Mouse (Mus musculus): Measurements from ENCODE around the gene Gm20379. TPM values are rescaled to one million over a fixed set of nuclear protein-coding genes. Genes with fewer than 3 reads are reported as not detected.

Gm20379 gene
- polyA plus RNA-seq (2014; fragmentation: Nextera tagmentation; extraction: Ambion mirVana): 1.4 and 2.1 TPM in 2 replicates

DNA sequence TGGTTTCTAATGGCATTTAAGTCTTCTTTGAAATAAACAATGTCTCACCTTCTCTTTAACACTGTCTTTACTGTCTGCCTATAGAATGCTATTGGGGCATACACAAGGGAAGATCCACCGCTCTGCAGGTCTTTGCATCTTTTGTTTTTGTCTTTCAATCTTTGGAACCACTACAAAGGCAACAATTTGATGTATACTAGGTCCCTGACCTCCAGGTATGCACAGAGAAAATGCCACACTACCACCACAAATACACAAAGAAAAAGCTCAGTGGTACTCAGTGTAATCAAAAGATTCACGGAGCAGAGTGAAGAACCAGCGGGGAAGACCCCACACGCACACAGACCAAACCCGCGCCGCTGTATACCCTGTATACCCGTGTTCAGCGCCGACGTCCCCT, at the start of gene Gm20379:
Gm20379 (plus strand) TSS at position 301 of the 400 bp plus-strand sequence.
- no peaks in the 10 kb centered on the region for H3K27me3 ChIP-seq (ENCODE audit: control insufficient read depth, insufficient read depth, low read length)
- no peak for ATAC-seq (ENCODE audit: low FRiP score, low TSS enrichment)
- no peak within 1 kb of the TSS for H3K4me3 ChIP-seq (ENCODE audit: low read length)
- H3K4me1 ChIP-seq (ENCODE audit: control insufficient read depth, insufficient read depth, low read length): no peaks in the 10 kb centered on the region
- WGBS: 96% methylated on average over 11 of the region's 11 CpGs
- H3K9me3 ChIP-seq (ENCODE audit: control insufficient read depth, low read length): no peaks in the 10 kb centered on the region
- H3K9ac ChIP-seq (ENCODE audit: low read depth, low read length): no peak within 1 kb of the TSS
- H3K27ac ChIP-seq (ENCODE audit: low read depth, low read length): no peak within 1 kb of the TSS
- no peak within 1 kb of the TSS for H3K4me2 ChIP-seq (replicated peaks; ENCODE audit: low read depth, low read length)
- H3K36me3 ChIP-seq (ENCODE audit: control insufficient read depth, insufficient read depth, low read length): peaks cover 17% of the 10 kb centered on the region

GRCm38 (mm10) chr13:92261329-92261728, 44.5 kb upstream of the Gm20379 start:
- no peak overlapping the region for H3K4me3 ChIP-seq (ENCODE audit: low read length)
- WGBS: 84% methylated on average over 5 of the region's 5 CpGs

GRCm38 (mm10) chr13:92263566-92263965, 42.2 kb upstream of the Gm20379 start:
- 91% methylated on average over 6 of the region's 6 CpGs for whole genome bisulfite sequencing

More at GRCm38 (mm10) chr13:92261329-92261728, 44.5 kb upstream of the Gm20379 start:
- H3K4me2 ChIP-seq (replicated peaks; ENCODE audit: low read depth, low read length): no peak overlapping the region
- H3K36me3 ChIP-seq (ENCODE audit: control insufficient read depth, insufficient read depth, low read length): peaks cover 6% of the 10 kb centered on the region; the same call in 1 of the 2 replicates
- H3K9ac ChIP-seq (ENCODE audit: low read depth, low read length): no peak overlapping the region
- H3K27ac ChIP-seq (ENCODE audit: low read depth, low read length): no peak overlapping the region
- ATAC-seq (ENCODE audit: low FRiP score, low TSS enrichment): no peak
- H3K9me3 ChIP-seq (ENCODE audit: control insufficient read depth, low read length): no peaks in the 10 kb centered on the region
- H3K4me1 ChIP-seq (ENCODE audit: control insufficient read depth, insufficient read depth, low read length): no peaks in the 10 kb centered on the region
- no peaks in the 10 kb centered on the region for H3K27me3 ChIP-seq (ENCODE audit: control insufficient read depth, insufficient read depth, low read length)

GRCm38 (mm10) chr13:92267076-92267475, 38.7 kb upstream of the Gm20379 start:
- H3K4me3 ChIP-seq (ENCODE audit: low read length): no peak overlapping the region
- no peak overlapping the region for H3K9ac ChIP-seq (ENCODE audit: low read depth, low read length)
- ATAC-seq (ENCODE audit: low FRiP score, low TSS enrichment): no peak
- 87% methylated on average over 3 of the region's 3 CpGs for WGBS
- no peak overlapping the region for H3K27ac ChIP-seq (ENCODE audit: low read depth, low read length)
- no peak overlapping the region for H3K4me2 ChIP-seq (replicated peaks; ENCODE audit: low read depth, low read length)
- H3K4me1 ChIP-seq (ENCODE audit: control insufficient read depth, insufficient read depth, low read length): no peaks in the 10 kb centered on the region
- no peaks in the 10 kb centered on the region for H3K9me3 ChIP-seq (ENCODE audit: control insufficient read depth, low read length)
- no peaks in the 10 kb centered on the region; the same call in 1 of the 2 replicates for H3K36me3 ChIP-seq (ENCODE audit: control insufficient read depth, insufficient read depth, low read length)
- H3K27me3 ChIP-seq (ENCODE audit: control insufficient read depth, insufficient read depth, low read length): no peaks in the 10 kb centered on the region

More at GRCm38 (mm10) chr13:92263566-92263965, 42.2 kb upstream of the Gm20379 start:
- no peak overlapping the region for H3K4me2 ChIP-seq (replicated peaks; ENCODE audit: low read depth, low read length)
- H3K4me1 ChIP-seq (ENCODE audit: control insufficient read depth, insufficient read depth, low read length): no peaks in the 10 kb centered on the region
- no peak for ATAC-seq (ENCODE audit: low FRiP score, low TSS enrichment)
- H3K36me3 ChIP-seq (ENCODE audit: control insufficient read depth, insufficient read depth, low read length): peaks cover 6% of the 10 kb centered on the region; the same call in 1 of the 2 replicates
- H3K9ac ChIP-seq (ENCODE audit: low read depth, low read length): no peak overlapping the region
- no peaks in the 10 kb centered on the region for H3K27me3 ChIP-seq (ENCODE audit: control insufficient read depth, insufficient read depth, low read length)
- no peaks in the 10 kb centered on the region for H3K9me3 ChIP-seq (ENCODE audit: control insufficient read depth, low read length)
- no peak overlapping the region for H3K4me3 ChIP-seq (ENCODE audit: low read length)
- no peak overlapping the region for H3K27ac ChIP-seq (ENCODE audit: low read depth, low read length)

DNA sequence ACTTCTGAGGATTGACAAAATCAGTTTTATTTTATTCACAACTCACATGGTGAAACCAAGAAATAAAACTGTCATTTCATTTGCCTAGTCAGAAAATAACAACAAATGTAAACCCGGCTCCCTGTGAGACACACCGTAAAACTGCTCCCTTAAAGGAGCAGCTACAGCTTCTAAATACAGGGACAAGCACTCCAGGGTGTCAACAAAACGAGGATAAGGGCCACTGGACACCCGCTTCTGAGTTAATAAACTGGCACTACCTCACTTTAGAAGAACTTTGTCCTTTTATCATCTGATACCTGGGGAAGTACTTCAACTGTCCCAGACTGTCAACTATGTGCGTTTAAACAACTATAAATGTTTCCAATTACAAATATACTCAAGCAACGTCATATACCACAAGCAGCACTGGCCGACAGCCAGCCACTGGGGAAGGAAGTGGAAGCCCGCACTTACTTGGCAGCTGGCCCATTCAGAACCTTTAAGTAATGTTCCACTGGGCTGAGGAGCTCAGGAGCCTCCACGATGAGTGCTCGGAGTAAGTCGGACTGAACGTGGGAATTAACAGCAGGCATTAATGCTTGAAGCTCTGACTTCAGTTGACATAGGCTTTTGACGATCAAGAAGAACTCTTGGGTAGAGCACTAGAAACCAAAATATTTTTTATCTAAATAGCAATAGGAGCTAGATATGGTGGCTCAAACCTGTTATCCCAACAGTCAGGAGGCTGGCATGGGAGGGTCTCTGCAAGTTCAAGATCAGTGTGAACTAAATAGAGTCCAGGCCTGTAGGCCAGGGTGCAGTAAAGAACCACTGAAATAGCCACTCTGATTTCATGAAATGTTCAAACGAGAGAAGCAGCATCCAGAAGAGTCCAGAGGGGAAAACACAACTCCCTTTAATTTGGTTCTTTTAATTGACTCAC, 31.2 kb upstream of the Gm20379 start:
- peaks cover 5% of the 10 kb centered on the region; the same call in 1 of the 2 replicates for H3K36me3 ChIP-seq (ENCODE audit: control insufficient read depth, insufficient read depth, low read length)
- H3K4me2 ChIP-seq (replicated peaks; ENCODE audit: low read depth, low read length): no peak overlapping the region
- no peaks in the 10 kb centered on the region for H3K9me3 ChIP-seq (ENCODE audit: control insufficient read depth, low read length)
- H3K4me1 ChIP-seq (ENCODE audit: control insufficient read depth, insufficient read depth, low read length): no peaks in the 10 kb centered on the region
- 54% methylated on average over 14 of the region's 14 CpGs for WGBS
- H3K27ac ChIP-seq (ENCODE audit: low read depth, low read length): no peak overlapping the region; the same call in 1 of the 2 replicates
- H3K4me3 ChIP-seq (ENCODE audit: low read length): no peak overlapping the region
- peak; percentile 46; the same call in 1 of the 2 replicates for ATAC-seq (ENCODE audit: low FRiP score, low TSS enrichment)
- no peak overlapping the region for H3K9ac ChIP-seq (ENCODE audit: low read depth, low read length)
- H3K27me3 ChIP-seq (ENCODE audit: control insufficient read depth, insufficient read depth, low read length): no peaks in the 10 kb centered on the region

DNA sequence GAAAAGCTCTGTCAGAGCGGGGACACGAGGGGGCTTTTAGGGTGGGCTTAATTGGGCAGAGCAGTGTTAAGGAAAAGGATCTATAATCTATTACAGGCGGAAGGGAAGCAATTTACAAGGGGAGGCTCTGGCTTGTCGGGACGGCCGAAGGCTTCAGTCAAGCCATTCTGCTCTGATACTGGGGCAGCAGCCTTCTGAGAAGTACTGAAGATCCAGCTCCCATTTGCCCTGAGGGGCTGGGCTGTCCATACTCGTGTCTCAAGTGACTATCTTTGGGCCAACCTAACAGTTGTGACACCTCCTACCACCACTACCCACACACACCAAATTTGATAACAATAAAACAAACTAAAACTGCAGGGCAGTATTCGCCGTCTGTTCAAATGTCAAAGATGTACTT, 30.5 kb upstream of the Gm20379 start:
- no peak overlapping the region for H3K4me2 ChIP-seq (replicated peaks; ENCODE audit: low read depth, low read length)
- no peak overlapping the region for H3K27ac ChIP-seq (ENCODE audit: low read depth, low read length)
- H3K4me3 ChIP-seq (ENCODE audit: low read length): no peak overlapping the region
- 88% methylated on average over 9 of the region's 9 CpGs for WGBS
- no peaks in the 10 kb centered on the region for H3K27me3 ChIP-seq (ENCODE audit: control insufficient read depth, insufficient read depth, low read length)
- no peaks in the 10 kb centered on the region for H3K4me1 ChIP-seq (ENCODE audit: control insufficient read depth, insufficient read depth, low read length)
- no peak overlapping the region for H3K9ac ChIP-seq (ENCODE audit: low read depth, low read length)
- ATAC-seq (ENCODE audit: low FRiP score, low TSS enrichment): no peak
- no peaks in the 10 kb centered on the region for H3K9me3 ChIP-seq (ENCODE audit: control insufficient read depth, low read length)
- peaks cover 5% of the 10 kb centered on the region; the same call in 1 of the 2 replicates for H3K36me3 ChIP-seq (ENCODE audit: control insufficient read depth, insufficient read depth, low read length)

- 92% methylated on average over 2 of the region's 2 CpGs for WGBS
- no peak for ATAC-seq (ENCODE audit: low FRiP score, low TSS enrichment)
- Histone ChIP-seq H3K27me3 (ENCODE audit: control insufficient read depth, insufficient read depth, low read length) (no peaks in the 10 kb centered on the region), H3K9ac (ENCODE audit: low read depth, low read length) (no peak overlapping the region), H3K36me3 (ENCODE audit: control insufficient read depth, insufficient read depth, low read length) (peaks cover 5% of the 10 kb centered on the region; the same call in 1 of the 2 replicates), H3K9me3 (ENCODE audit: control insufficient read depth, low read length) (no peaks in the 10 kb centered on the region), H3K27ac (ENCODE audit: low read depth, low read length) (no peak overlapping the region), H3K4me2 (replicated peaks; ENCODE audit: low read depth, low read length) (no peak overlapping the region), H3K4me1 (ENCODE audit: control insufficient read depth, insufficient read depth, low read length) (no peaks in the 10 kb centered on the region), H3K4me3 (ENCODE audit: low read length) (no peak overlapping the region)
These were observed 28.8 kb upstream of the Gm20379 start for GRCm38 (mm10) chr13:92277027-92277426.

DNA sequence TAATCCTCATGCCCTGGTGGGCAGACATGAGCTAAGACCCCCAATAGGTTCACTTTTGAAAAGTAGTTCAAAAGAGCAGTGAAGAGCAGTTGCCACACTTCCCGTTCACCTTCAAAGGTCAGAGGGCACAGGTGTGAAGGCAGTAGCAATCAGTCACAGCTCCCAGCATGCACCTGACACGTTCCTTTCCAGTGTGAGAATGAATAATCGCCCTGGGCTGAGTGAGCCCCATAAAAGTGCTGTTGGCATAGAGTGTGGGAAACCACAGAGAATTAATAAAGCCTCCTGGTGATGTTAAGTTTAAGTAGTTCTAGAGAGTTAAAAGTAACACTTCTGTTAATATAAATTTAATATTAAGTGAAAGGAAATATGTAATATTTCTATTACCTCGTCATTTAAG, 14.2 kb upstream of the Gm20379 start:
- H3K36me3 ChIP-seq (ENCODE audit: control insufficient read depth, insufficient read depth, low read length): 0 out of 2 replicates have a peak, but pooled peaks cover 2% of the 10 kb centered on the region
- no peak overlapping the region for H3K4me3 ChIP-seq (ENCODE audit: low read length)
- no peaks in the 10 kb centered on the region for H3K4me1 ChIP-seq (ENCODE audit: control insufficient read depth, insufficient read depth, low read length)
- WGBS: 64% methylated on average over 4 of the region's 4 CpGs
- H3K27ac ChIP-seq (ENCODE audit: low read depth, low read length): no peak overlapping the region
- ATAC-seq (ENCODE audit: low FRiP score, low TSS enrichment): no peak
- no peak overlapping the region for H3K9ac ChIP-seq (ENCODE audit: low read depth, low read length)
- no peaks in the 10 kb centered on the region for H3K27me3 ChIP-seq (ENCODE audit: control insufficient read depth, insufficient read depth, low read length)
- no peak overlapping the region for H3K4me2 ChIP-seq (replicated peaks; ENCODE audit: low read depth, low read length)
- no peaks in the 10 kb centered on the region for H3K9me3 ChIP-seq (ENCODE audit: control insufficient read depth, low read length)

GRCm38 (mm10) chr13:92293883-92294282, 11.9 kb upstream of the Gm20379 start:
- Histone ChIP-seq H3K9ac (ENCODE audit: low read depth, low read length) (no peak overlapping the region), H3K4me2 (replicated peaks; ENCODE audit: low read depth, low read length) (no peak overlapping the region), H3K4me3 (ENCODE audit: low read length) (no peak overlapping the region), H3K27me3 (ENCODE audit: control insufficient read depth, insufficient read depth, low read length) (no peaks in the 10 kb centered on the region), H3K9me3 (ENCODE audit: control insufficient read depth, low read length) (no peaks in the 10 kb centered on the region), H3K27ac (ENCODE audit: low read depth, low read length) (no peak overlapping the region), H3K36me3 (ENCODE audit: control insufficient read depth, insufficient read depth, low read length) (0 out of 2 replicates have a peak, but pooled peaks cover 4% of the 10 kb centered on the region), H3K4me1 (ENCODE audit: control insufficient read depth, insufficient read depth, low read length) (no peaks in the 10 kb centered on the region)
- ATAC-seq (ENCODE audit: low FRiP score, low TSS enrichment): no peak
- 77% methylated on average over 5 of the region's 5 CpGs for WGBS
